Mouse (Mus musculus) naive thymus-derived CD4-positive, alpha-beta T cell, adult 5 months (primary cell): ENCODE measurements around the gene Awat2. TPM values are rescaled to one million over a fixed set of nuclear protein-coding genes. Genes with fewer than 3 reads are reported as not detected.

Experiments
- polyA plus RNA-seq: library from polyadenylated mRNA; unstranded; fragments of 100-300 nt; shearing (Covaris generic); gene quantifications from one replicate; pipeline ENCODE4 v1.2.1, GENCODE M21; 2017

The Awat2 gene
- polyA plus RNA-seq, result not detected

DNA sequence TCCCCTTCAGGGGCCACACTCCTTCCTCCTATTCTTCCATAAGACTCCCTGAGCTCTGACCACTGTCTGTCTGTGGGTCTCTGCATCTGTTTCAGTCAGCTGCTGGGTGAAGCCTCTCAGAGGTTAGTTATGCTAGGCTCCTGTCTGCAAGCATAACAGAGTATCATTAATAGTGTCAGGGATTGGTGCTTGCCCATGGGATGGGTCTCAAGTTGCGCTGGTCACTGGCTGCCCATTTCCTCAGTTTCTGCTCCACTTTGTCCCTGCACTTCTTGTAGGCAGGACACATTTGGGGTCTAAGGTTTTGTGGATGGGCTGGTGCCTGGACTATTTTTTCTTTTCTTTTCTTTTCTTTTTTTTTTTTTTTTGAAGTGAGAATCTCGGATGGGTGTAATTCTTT is at the start of gene Awat2:
TSS of gene Awat2 (minus strand) at position 101 of the 400 bp plus-strand sequence.

DNA sequence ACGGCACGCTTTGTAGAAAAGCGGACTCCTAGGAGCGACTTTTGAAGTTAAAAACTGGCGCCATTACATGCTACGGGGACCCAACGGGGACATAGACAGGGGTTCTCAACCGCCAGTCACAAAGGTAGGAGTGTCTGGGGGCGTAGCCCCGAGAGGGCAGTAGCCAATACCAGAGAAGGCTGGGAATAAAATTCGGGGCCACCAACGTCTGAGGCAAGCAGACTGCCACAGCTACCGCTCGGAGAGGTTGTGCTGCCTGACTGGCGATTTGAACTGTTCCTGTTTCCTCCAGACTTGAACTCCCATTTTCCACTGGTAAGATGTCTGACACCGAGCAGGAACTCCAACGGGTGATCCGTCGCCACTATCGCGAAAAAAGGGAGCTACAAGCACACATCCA is 13.8 kb downstream of the Awat2 start, which contains the start of gene Otud6a:
TSS of gene Otud6a (plus strand) at position 321 of the 400 bp plus-strand sequence.

Other genes with a start within 250 kb of the Awat2 start
- gene Otud6a, start 13.7 kb downstream of the Awat2 start, polyA plus RNA-seq, result not detected
- gene Igbp1, start 51.6 kb upstream of the Awat2 start, polyA plus RNA-seq, result 27.4 TPM
- gene Dgat2l6, start 82.1 kb upstream of the Awat2 start, polyA plus RNA-seq, result not detected
- not detected for gene Awat1, start 129.5 kb upstream of the Awat2 start, polyA plus RNA-seq
- gene P2ry4, start 152.2 kb upstream of the Awat2 start, polyA plus RNA-seq, result not detected
- gene Arr3, start 162.8 kb upstream of the Awat2 start, polyA plus RNA-seq, result not detected
- 0.32 TPM for gene Kif4, start 183.0 kb upstream of the Awat2 start, polyA plus RNA-seq
- gene Pdzd11, start 183.9 kb upstream of the Awat2 start, polyA plus RNA-seq, result 18.5 TPM